Mouse (Mus musculus) stomach, embryonic 16.5 days (tissue): ENCODE measurements at regions not wholly inside any gene's neighbourhood (a gene's known extent, or its start where the extent isn't known, plus 50 kb on each side); places are given as distances from the start of the nearest gene placed in this dataset.

Experiments
- ATAC-seq: fragments of 200-750 bp; cut with Nextera tagmentation; 2 replicates; pipeline ENCODE4 v1.8.0; 2017; ENCODE audit warnings: moderate number of reproducible peaks, moderate TSS enrichment; ENCODE audit not compliant: insufficient read depth, low FRiP score
- H3K27ac ChIP-seq: fragments of 300-500 bp; sonication (generic); 2 replicates; pipeline ENCODE4 v1.5.1; 2014; ENCODE audit warnings: low read length
- H3K27me3 ChIP-seq: fragments of 300-500 bp; sonication (generic); 2 replicates; pipeline ENCODE4 v1.6.1; 2014; ENCODE audit warnings: low read length, control low read depth, mixed read lengths; ENCODE audit not compliant: control insufficient read depth, insufficient read depth
- H3K36me3 ChIP-seq: fragments of 300-500 bp; sonication (generic); 2 replicates; pipeline ENCODE4 v1.6.1; 2014; ENCODE audit warnings: low read length; ENCODE audit not compliant: control insufficient read depth, insufficient read depth
- H3K4me1 ChIP-seq: fragments of 300-500 bp; sonication (generic); 2 replicates; pipeline ENCODE4 v1.6.1; 2014; ENCODE audit warnings: low read length, control low read depth, mixed read lengths; ENCODE audit not compliant: control insufficient read depth, insufficient read depth
- H3K4me2 ChIP-seq: fragments of 300-500 bp; sonication (generic); 2 replicates; pipeline ENCODE4 v1.6.1; 2014; ENCODE audit warnings: low read depth, low read length, mixed read lengths
- H3K4me3 ChIP-seq: fragments of 300-500 bp; sonication (generic); replicated peaks from 2 replicates; pipeline ENCODE4 v1.5.1; 2014; ENCODE audit warnings: mild to moderate bottlenecking, low read length
- H3K9ac ChIP-seq: fragments of 300-500 bp; sonication (generic); 2 replicates; pipeline ENCODE4 v1.6.1; 2014; ENCODE audit warnings: low read length
- H3K9me3 ChIP-seq: fragments of 300-500 bp; sonication (generic); replicated peaks from 2 replicates; pipeline ENCODE4 v1.6.1; 2016; ENCODE audit warnings: low read length, control low read depth; ENCODE audit not compliant: control insufficient read depth
- WGBS: fragments of 180-500 bp; shearing (Covaris S2); extraction: QIAGEN DNeasy Blood & Tissue Kit; methylation state at CpG from one replicate; pipeline ENCODE4 v1.1.7; 2014; 5-methylcytosine and 5-hydroxymethylcytosine counted together

DNA sequence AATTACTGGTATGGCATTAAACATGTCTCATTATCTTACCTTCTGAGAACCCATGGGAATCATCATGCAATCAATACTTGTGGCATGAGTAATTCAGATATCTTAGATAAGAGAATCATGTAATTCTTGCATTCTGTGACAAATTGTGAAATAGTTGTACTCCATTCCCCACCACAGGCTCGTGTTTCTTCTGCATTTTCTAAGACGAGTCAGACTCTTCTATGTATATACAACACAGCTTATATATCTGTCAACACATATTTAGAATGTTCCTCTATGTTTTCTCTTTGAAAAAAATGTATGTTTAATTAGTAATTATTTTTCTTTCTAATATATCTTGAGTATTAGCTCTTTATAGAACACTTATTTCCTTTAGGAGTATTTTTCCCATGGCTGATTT is 527.7 kb downstream of the Otol1 start:
- WGBS: 42% methylated on average over 2 of the region's 2 CpGs

DNA sequence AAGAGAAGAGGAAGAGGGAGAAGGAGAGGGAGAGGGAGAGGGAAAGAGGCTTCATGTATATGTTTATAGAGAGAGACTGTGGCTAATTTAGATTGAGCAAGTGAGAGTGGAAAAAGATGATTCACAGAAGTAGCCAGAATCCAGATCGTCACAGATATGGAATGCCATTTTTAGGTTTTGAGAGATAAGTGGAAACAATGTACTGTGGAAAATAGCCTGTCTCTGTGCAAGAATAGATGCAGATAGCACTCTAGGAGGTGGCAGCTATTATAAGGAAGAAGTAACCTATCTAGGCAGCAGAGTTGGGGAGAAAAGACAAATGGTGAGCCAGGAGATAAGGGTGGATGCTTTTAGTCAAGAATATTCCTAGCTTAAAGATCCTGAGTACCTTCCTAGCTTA is 536.5 kb downstream of the Otol1 start:
- H3K4me3 ChIP-seq: no peak overlapping the region
- no peak for ATAC-seq
- WGBS: 81% methylated on average over 1 of the region's 1 CpGs
- H3K36me3 ChIP-seq: no peaks in the 10 kb centered on the region
- no peaks in the 10 kb centered on the region for H3K4me1 ChIP-seq
- no peaks in the 10 kb centered on the region for H3K9me3 ChIP-seq
- H3K27ac ChIP-seq: no peak overlapping the region
- no peak overlapping the region for H3K4me2 ChIP-seq
- H3K9ac ChIP-seq: no peak overlapping the region
- no peaks in the 10 kb centered on the region for H3K27me3 ChIP-seq

More for the DNA sequence above, 527.7 kb downstream of the Otol1 start:
- H3K27ac ChIP-seq: no peak overlapping the region
- no peaks in the 10 kb centered on the region for H3K9me3 ChIP-seq
- H3K4me2 ChIP-seq: no peak overlapping the region
- no peaks in the 10 kb centered on the region for H3K4me1 ChIP-seq
- H3K27me3 ChIP-seq: no peaks in the 10 kb centered on the region
- H3K9ac ChIP-seq: no peak overlapping the region
- H3K36me3 ChIP-seq: no peaks in the 10 kb centered on the region
- no peak for ATAC-seq
- no peak overlapping the region for H3K4me3 ChIP-seq

DNA sequence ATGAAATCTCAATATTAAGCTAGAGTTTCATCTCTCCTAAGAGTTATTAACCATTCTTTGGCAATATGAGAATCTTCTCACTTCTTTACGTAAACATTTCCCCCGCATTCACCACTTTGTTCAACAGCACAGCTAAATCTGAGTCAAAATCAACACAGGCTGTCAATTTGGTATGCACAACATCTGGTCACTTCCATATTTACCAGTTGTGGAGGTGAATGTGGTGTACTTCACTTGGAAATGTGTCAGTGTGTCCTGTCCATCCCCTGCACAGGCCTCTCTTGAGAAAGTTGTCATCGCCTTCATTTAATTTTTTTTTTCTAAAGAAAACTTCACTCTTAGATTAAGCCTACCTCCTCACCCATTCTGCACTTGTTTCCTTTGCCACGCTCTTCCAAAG is 550.4 kb downstream of the Otol1 start:
- no peaks in the 10 kb centered on the region for H3K27me3 ChIP-seq
- no peak overlapping the region for H3K4me2 ChIP-seq
- no peaks in the 10 kb centered on the region for H3K36me3 ChIP-seq
- no peak overlapping the region for H3K27ac ChIP-seq
- no peaks in the 10 kb centered on the region for H3K4me1 ChIP-seq
- no peak for ATAC-seq
- no peak overlapping the region for H3K9ac ChIP-seq
- H3K9me3 ChIP-seq: no peaks in the 10 kb centered on the region
- no peak overlapping the region for H3K4me3 ChIP-seq
- 53% methylated on average over 4 of the region's 4 CpGs for WGBS

DNA sequence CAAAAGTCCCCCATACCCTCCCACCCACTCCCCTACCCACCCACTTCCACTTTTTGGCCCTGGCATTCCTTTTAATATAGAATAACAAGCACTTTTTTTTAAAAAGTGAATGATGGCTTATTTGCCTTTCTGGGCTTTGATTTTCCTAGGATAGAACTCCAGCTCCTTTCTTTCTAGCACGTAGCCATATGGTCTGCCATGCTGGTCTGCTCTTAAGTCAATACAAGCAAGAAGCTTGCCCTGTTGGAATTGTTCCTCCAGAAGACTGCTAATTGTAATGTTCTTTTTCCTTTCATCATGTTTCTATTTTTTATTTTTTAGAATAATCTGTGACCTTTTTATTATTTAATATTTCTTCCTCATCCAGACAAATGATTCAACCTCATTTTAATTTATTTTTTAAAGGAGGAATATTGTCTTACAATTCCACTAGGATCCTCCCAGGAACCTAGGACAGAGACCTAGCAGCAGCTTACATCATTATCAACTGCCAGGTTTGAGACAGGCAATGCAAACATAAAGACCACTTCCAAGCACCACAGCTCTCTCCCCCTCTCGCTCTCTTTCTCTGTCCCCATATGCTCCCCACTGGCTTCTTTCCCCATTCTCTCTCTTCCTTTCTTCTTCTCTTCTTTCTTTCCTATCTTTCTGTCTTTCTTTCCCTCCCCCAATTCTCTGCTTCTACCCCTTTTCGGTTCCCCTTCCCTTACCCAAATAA is 558.9 kb downstream of the Otol1 start:
- Histone ChIP-seq H3K27me3 (no peaks in the 10 kb centered on the region), H3K9ac (no peak overlapping the region), H3K27ac (no peak overlapping the region), H3K36me3 (no peaks in the 10 kb centered on the region), H3K4me2 (no peak overlapping the region), H3K9me3 (no peaks in the 10 kb centered on the region), H3K4me1 (no peaks in the 10 kb centered on the region), H3K4me3 (no peak overlapping the region)
- ATAC-seq: no peak
- WGBS: 80% methylated on average over 3 of the region's 3 CpGs

DNA sequence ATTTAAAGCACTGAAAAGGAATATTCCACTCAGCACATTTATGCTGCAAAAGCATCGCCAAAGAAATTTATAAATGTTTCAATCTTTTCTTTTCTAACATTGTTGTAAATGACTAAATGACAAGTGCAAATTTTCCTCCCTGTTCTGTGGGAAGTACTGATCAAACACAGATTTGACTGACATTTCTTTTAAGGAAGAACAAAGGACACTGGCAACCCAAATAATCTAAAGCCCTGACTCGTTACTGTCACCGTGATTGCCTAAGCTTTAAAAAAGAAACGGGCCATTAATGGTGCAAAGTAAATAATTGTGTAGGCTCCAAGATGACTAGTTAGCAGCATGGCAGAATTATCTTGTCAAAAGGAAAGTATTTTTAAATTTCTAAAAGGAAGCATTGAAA is 587.4 kb downstream of the Otol1 start:
- WGBS: 38% methylated on average over 4 of the region's 4 CpGs
- Histone ChIP-seq H3K4me2 (no peak overlapping the region), H3K27ac (no peak overlapping the region), H3K4me3 (no peak overlapping the region), H3K4me1 (no peaks in the 10 kb centered on the region), H3K9me3 (no peaks in the 10 kb centered on the region), H3K36me3 (no peaks in the 10 kb centered on the region), H3K27me3 (no peaks in the 10 kb centered on the region), H3K9ac (no peak overlapping the region)
- no peak for ATAC-seq
